Mouse (Mus musculus) lung, adult 18-20 months (tissue): ENCODE measurements around the gene Prrt1.

Experiments
- DNase-seq, 2 experiments: peaks; one replicate each; pipeline ENCODE4 v3.0.0; 2022; ENCODE audit warnings: mixed read lengths in 2 of 2

Gene Prrt1

GRCm38 (mm10) chr17:34599891-34600290, 29.4 kb upstream of the Prrt1 start:
- DNase-seq = no peak

GRCm38 (mm10) chr17:34601796-34602195, 27.5 kb upstream of the Prrt1 start:
- DNase-seq = no peak

DNA sequence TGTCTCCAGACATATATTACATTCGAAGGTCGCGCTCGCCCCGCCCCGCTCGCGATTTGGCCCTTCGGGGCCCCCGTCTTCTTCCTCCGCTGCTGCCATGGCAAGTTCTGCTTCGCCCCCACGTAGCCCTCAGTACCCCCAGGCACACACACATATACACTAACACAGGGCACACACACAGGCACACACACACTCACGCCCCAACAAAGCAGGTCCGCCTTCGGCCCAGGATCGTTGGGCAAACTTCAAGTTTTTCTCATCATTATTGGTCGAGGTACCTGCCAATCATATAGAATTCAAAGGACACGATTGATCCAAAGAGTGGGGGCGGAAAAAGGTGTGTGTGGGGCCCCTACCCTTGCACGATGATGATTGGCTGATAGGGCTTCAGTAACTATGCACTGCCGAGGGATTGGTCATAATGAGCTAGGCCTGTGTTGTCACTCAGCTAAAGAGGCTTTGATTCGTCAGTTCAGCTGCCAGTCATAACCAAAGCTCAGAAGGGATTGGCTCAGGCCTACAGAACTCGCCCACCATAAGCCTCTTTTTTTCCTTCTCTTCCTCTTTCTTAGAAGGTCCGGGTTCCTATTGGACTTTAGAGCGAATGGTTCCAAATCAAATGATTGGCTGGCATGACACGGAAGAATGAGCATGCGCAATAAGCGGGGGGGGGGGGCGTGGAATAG, 25.8 kb upstream of the Prrt1 start, which contains the start of gene Rnf5:
Gene Rnf5 (minus strand): TSS at position 316 of the 686 bp plus-strand sequence.
- peak; percentile 99 to 100 for DNase-seq

DNA sequence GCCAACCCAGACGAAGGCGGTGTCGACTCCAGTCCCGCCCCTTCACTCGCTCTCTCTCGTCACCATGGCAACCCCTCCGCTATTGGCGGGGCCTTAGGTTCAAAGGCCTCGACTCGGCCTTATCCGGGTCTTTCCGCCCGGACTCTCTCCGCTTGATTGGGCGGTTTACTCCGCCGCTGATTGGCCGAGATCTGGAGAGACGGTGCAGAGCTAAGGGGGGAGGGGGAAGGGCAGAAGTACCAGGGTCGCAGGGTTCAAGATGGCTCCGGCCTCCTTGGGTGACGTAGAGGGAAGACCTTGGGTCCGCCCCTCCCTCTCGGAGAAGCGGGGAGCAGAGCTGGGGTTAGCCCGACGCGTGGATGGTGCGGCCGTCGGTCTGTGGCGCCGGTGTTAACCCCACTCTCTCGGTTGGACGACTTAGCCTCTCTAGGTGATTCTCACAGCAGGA, 25.2 kb upstream of the Prrt1 start, which contains the start of gene Agpat1:
Gene Agpat1 (plus strand): TSS at position 202 of the 448 bp plus-strand sequence.
- peak; percentile 99 for DNase-seq

DNA sequence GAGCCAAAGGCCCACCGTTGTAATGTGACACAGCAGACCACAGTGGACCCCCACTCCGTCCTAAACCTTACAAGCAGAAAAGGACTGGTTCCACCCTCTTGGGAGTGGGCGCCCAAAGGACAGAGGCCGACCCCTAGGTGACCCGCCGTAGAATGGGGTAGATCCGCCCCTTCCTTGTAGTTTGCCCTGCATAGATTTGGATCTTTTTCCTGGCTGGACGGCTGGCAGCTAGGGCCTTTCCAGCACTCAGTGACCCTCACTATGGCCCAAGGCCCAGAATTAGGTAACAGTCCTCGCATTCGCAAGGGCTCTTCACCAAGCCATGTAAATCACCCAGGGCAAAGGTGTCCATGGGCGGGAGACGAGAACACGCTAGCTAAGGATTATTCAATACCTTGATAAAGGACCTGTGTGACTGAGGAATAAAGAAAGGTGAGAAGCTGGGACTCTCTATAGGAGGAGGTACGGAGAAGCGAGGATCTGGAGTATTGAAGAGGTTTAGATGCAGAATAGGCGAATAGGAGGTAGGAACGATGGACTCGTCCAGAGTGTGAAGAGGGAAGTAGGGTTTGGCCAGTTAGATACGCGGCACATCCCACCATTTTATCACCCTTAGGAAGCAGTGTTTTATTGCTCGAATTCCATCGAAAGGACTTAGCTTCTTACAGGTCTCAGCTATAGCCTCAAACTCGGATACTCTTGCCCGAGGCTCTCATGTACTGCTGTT, 24.7 kb upstream of the Prrt1 start:
- peak; percentile 80 to 86 for DNase-seq

DNA sequence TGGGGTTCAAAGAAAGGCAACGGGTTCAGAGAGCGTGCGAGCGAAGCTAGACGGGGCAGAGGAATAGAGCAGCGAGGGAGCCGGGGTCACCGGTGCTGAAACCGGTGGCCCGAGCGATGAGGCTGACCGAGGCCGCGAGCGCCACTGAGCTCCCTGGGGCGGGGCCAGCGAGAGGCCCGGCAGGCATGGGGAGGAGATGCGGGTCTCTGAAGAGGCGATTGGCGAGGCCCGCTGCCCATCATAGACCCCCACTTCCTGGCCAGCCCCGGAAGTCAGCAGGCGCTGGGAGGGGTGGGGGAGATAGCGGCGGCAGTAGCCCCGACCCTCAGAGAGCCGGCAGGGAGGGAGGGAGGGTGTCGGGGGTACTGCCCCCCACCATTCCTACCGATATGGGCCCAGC, 23.7 kb upstream of the Prrt1 start:
- DNase-seq = peak; percentile 97

- no peak for DNase-seq
Observed at GRCm38 (mm10) chr17:34606186-34607039, 22.9 kb upstream of the Prrt1 start.

- no peak for DNase-seq
Observed at GRCm38 (mm10) chr17:34607997-34608396, 21.3 kb upstream of the Prrt1 start.

GRCm38 (mm10) chr17:34611050-34611449, 18.3 kb upstream of the Prrt1 start:
- DNase-seq = no peak

- no peak for DNase-seq
Observed at GRCm38 (mm10) chr17:34613054-34613645, 16.2 kb upstream of the Prrt1 start.

- DNase-seq = no peak
Observed at GRCm38 (mm10) chr17:34613830-34614229, 15.5 kb upstream of the Prrt1 start.

- DNase-seq = no peak
Observed at GRCm38 (mm10) chr17:34615871-34616270, 13.5 kb upstream of the Prrt1 start, which contains the start of gene Egfl8. TSS of gene Egfl8 (minus strand) at chr17:34615971.

GRCm38 (mm10) chr17:34618999-34619398, 10.3 kb upstream of the Prrt1 start:
- peak; percentile 80 to 83 for DNase-seq

GRCm38 (mm10) chr17:34621006-34621405, 8.3 kb upstream of the Prrt1 start:
- DNase-seq = no peak

DNA sequence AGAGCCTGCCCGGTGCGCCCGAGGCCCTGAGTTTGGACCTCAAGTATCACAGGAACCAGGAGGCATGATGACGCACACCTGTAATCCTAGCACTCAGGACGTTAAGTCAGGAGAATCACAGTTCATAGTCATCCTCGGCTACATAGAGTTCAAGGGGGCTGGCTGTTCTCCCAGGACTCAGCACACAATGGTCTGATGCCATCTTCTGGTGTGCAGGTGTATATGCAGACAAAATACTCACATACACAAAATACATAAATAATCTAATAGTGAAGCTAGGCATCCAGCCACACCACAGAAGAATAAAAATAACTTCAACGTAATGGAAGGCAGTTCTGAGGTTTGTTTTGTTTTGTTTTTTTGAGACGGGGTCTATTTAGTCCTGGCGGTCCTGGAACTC, 6.2 kb upstream of the Prrt1 start:
- DNase-seq = no peak

GRCm38 (mm10) chr17:34624981-34625380, 4.4 kb upstream of the Prrt1 start:
- DNase-seq = no peak

DNA sequence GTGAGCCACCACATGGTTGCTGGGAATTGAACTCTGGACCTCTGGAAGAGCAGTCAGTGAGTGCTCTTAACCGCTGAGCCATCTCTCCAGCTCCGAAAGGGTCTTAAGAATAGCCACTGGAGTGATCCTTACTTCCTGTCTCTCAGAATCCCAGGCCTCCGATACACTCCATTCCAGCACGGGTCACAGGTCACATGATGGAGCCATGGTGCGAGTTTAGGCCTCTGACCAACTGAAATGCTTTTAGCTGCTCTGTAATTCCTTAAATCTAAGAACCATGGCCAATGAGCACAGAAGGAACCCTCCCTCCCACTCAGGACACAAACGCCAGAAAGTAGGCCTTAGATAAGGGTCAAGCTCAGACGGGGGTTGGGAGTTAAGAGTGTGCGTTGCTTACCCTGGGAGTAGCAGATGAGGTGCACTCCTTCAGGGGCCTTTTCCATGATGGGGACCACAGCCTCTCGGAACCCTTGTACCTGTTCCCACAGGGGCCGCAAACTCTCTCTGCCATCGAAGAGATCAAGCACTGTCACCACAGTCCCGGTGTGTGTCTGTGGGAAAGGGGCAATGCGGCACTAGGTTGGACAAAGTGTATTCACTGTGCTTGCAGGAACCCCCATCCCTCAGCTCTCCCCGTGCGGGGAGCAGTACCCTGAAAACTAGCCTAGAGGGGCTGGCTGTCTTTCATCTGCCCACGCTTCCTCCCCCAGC, 3.1 kb upstream of the Prrt1 start:
- no peak for DNase-seq

DNA sequence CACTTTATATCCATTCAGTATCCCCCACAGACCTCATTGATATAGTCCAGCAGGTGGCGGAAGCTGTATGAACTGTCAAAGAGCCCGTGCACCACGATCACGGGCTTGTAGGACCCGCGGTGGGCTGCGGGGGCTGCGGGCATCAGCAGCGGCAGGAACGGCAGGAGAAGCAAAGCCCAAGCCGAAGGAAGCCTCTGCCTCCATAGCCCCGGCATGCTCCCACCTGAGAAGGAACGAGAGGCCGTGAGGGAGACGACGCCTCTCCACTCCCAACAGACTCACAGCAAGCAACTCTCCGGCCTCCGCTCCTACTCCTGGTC, 2.6 kb upstream of the Prrt1 start:
- DNase-seq = no peak

- DNase-seq = peak; percentile 84 to 89
Observed at GRCm38 (mm10) chr17:34627093-34627942, 2.0 kb upstream of the Prrt1 start.

DNA sequence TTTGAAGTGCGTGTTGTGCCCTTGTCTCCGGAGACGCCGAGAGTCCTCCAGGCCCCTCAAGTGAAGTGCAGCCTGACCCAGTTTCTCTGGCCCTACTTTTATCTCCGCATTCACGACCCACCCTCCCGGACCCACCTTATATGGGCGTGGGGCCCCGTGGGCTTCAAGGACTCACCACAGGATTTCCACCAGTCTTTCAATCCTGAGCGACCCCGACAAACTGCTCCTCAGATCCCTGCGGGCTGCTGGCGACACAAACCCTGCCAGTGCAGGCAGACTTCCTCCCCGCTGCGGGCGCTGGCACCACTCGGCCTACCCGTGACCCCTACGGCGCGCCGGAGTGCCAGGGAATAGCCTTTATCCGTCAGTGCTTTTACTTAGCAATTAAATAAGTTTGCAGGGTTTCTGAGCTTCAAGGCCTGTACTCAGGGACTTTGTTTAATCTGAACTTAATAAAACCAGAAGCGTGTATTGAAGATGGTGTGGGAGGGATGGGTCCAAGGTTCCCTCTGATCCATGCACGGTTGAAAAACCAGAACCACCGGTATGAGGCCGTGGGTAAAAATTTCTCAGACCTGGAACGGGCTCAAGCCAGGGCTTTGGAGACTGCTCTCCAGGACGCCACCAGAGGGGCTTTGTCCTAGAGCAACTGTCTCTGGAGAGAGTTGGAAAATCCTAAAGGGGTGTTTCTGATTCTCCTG, 1.2 kb upstream of the Prrt1 start, which contains the start of gene Ppt2:
Gene Ppt2 (minus strand): TSS at position 568 of the 701 bp plus-strand sequence.
- DNase-seq = peak in 1 of 2 experiments; percentile 60

- no peak for DNase-seq
Observed at GRCm38 (mm10) chr17:34628644-34628967, 727 bp upstream of the Prrt1 start.
